Mouse (Mus musculus) liver, adult 2 months (tissue): Measurements from ENCODE around the gene Pgap1. TPM values are rescaled to one million over a fixed set of nuclear protein-coding genes. Genes with fewer than 3 reads are reported as not detected.

ENCODE experiments used
- DNase-seq: peaks from one replicate; pipeline ENCODE4 v3.0.0-alpha.2; 2011; ENCODE audit warnings: low read depth, low spot score; ENCODE audit errors: extremely low read depth
- H3K27ac ChIP-seq: fragments of 200-500 bp; replicated peaks from 2 replicates; pipeline ENCODE4 v1.5.1; 2012; ENCODE audit warnings: low read depth, mild to moderate bottlenecking, control low read depth, inconsistent platforms, low read length; ENCODE audit not compliant: insufficient read depth
- H3K27me3 ChIP-seq: fragments of 200-500 bp; 2 replicates; pipeline ENCODE4 v1.6.1; 2012; ENCODE audit warnings: mild to moderate bottlenecking, moderate library complexity, low read length, inconsistent platforms; ENCODE audit not compliant: control insufficient read depth, insufficient read depth
- H3K36me3 ChIP-seq: fragments of 200-500 bp; 2 replicates; pipeline ENCODE4 v1.6.1; 2012; ENCODE audit warnings: low read length, inconsistent platforms; ENCODE audit not compliant: control insufficient read depth, insufficient read depth
- H3K4me1 ChIP-seq: fragments of 200-500 bp; 2 replicates; pipeline ENCODE4 v1.6.1; 2011; ENCODE audit warnings: low read length; ENCODE audit not compliant: control insufficient read depth, insufficient read depth
- H3K4me3 ChIP-seq: fragments of 200-500 bp; 2 replicates; pipeline ENCODE4 v1.5.1; 2011; ENCODE audit warnings: low read depth, mild to moderate bottlenecking, control low read depth, low read length, moderate library complexity; ENCODE audit not compliant: insufficient read depth
- H3K79me2 ChIP-seq: fragments of 200-500 bp; 2 replicates; pipeline ENCODE4 v1.6.1; 2012; ENCODE audit warnings: inconsistent platforms, mild to moderate bottlenecking, low read length, moderate library complexity; ENCODE audit not compliant: control insufficient read depth, insufficient read depth
- H3K9ac ChIP-seq: fragments of 200-500 bp; 2 replicates; pipeline ENCODE4 v1.6.1; 2012; ENCODE audit warnings: low read depth, mild to moderate bottlenecking, control low read depth, inconsistent platforms, low read length
- CTCF ChIP-seq: fragments of 200-500 bp; IDR thresholded peaks from 2 replicates; pipeline ENCODE4 v1.5.1; 2011; ENCODE audit warnings: low read depth, low read length, control low read depth
- POLR2A ChIP-seq: fragments of 200-500 bp; IDR thresholded peaks from 2 replicates; pipeline ENCODE4 v1.6.1; 2011; ENCODE audit warnings: low read length, control low read depth; ENCODE audit not compliant: insufficient read depth; ENCODE audit errors: extremely low read depth
- WGBS: fragments of 180-500 bp; shearing (Covaris S2); methylation state at CpG from one replicate; pipeline ENCODE4 v1.1.7; 2018; 5-methylcytosine and 5-hydroxymethylcytosine counted together
- polyA plus RNA-seq: library from polyadenylated mRNA; depleted of rRNA; stranded (reverse); fragments of >200 nt; gene quantifications from 2 replicates; pipeline ENCODE4 v1.2.3, GENCODE M21; 2012
- total RNA-seq: library from RNA; depleted of rRNA; stranded (reverse); fragments of >200 nt; gene quantifications from 2 replicates; pipeline ENCODE4 v1.2.3, GENCODE M21; 2014

Gene Pgap1
- total and polyA plus RNA-seq, 2 experiments: 1.6 to 11.7 TPM

DNA sequence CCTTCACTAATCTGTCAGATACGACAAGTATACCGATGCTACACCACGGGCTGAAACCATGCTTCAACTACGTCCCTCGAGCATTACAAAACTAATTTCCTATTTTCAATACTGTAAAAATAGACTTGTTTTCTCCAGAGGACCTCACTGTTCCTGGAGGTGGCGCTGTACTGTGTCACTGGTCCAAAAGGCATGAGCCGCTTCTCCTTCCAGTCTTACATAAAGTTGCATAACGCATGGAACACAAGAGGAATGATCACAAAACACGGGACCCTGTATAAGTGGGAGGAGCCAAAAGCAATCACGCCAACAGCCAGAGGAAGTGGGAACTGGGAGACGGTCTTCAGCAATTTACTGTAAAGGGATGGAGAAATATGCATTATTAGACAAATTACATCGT lies 77.0 kb downstream of the Pgap1 start:
- peaks cover 21% of the 10 kb centered on the region for H3K36me3 ChIP-seq
- H3K79me2 ChIP-seq: no peaks in the 10 kb centered on the region
- no peak overlapping the region for H3K4me3 ChIP-seq
- TF ChIP-seq CTCF: no peak
- H3K27me3 ChIP-seq: no peaks in the 10 kb centered on the region
- H3K27ac ChIP-seq: no peak overlapping the region
- H3K4me1 ChIP-seq: no peaks in the 10 kb centered on the region
- 97% methylated on average over 12 of the region's 12 CpGs for WGBS
- no peak overlapping the region for H3K9ac ChIP-seq
- no peak for DNase-seq

DNA sequence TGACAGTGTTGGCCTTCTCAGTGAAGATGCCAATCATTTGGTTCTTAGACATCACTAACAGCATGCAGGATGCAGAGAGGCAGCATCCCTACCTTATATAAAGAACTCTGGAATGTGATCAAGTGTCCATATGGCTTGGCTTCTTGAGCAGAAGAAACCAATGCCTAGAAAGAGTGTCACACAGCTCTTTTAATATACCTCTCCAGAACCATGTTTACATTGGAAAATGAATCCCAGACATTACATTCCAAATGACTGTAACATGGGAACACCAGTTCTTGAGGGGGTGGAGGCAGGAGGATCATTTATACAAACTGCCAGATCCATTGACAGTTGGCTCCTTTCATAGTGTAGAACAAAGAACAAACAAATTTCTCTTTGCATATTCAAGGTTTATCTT lies 88.8 kb downstream of the Pgap1 start:
- TF ChIP-seq CTCF (no peak), POLR2A (no peak)
- no peak overlapping the region for H3K27ac ChIP-seq
- no peak overlapping the region for H3K4me3 ChIP-seq
- H3K9ac ChIP-seq: no peak overlapping the region
- DNase-seq: no peak
- H3K36me3 ChIP-seq: no peaks in the 10 kb centered on the region
- H3K79me2 ChIP-seq: no peaks in the 10 kb centered on the region
- no peaks in the 10 kb centered on the region for H3K27me3 ChIP-seq
- H3K4me1 ChIP-seq: no peaks in the 10 kb centered on the region

GRCm38 (mm10) chr1:54467366-54467765 lies 90.1 kb downstream of the Pgap1 start:
- TF ChIP-seq CTCF: no peak
- TF ChIP-seq POLR2A: no peak
- H3K4me1 ChIP-seq: no peaks in the 10 kb centered on the region
- 95% methylated on average over 1 of the region's 1 CpGs for WGBS
- no peak overlapping the region for H3K9ac ChIP-seq
- no peaks in the 10 kb centered on the region for H3K79me2 ChIP-seq
- DNase-seq: no peak
- no peaks in the 10 kb centered on the region for H3K27me3 ChIP-seq
- no peak overlapping the region for H3K27ac ChIP-seq
- no peaks in the 10 kb centered on the region for H3K36me3 ChIP-seq
- H3K4me3 ChIP-seq: no peak overlapping the region

DNA sequence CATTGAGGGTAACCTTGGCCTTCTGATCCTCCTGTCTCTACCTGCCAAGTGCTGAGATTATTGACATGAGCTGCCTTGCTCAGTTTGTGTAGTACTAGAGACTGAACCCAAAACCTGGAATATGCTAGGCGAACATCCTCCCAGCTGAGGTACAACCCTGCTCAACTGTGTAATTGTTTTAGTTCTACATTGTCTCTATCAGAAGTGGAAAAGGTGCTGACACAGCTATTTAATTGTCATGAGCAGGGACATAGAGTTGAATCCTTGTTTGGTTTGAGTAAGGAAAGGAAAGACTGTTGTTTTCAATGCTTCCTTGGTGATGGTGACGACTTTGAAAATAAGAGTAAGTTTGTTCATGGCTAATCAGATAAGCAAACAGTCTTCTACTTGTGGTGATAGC lies 105.4 kb downstream of the Pgap1 start:
- no peak for DNase-seq
- H3K79me2 ChIP-seq: no peaks in the 10 kb centered on the region
- H3K4me3 ChIP-seq: no peak overlapping the region
- TF ChIP-seq CTCF (no peak), POLR2A (no peak)
- H3K4me1 ChIP-seq: no peaks in the 10 kb centered on the region
- H3K9ac ChIP-seq: no peak overlapping the region
- H3K36me3 ChIP-seq: no peaks in the 10 kb centered on the region
- H3K27ac ChIP-seq: no peak overlapping the region
- no peaks in the 10 kb centered on the region; the same call in 1 of the 2 replicates for H3K27me3 ChIP-seq
- 90% methylated on average over 2 of the region's 2 CpGs for WGBS

GRCm38 (mm10) chr1:54448833-54449232 lies 108.7 kb downstream of the Pgap1 start:
- Histone ChIP-seq H3K36me3 (no peaks in the 10 kb centered on the region), H3K4me3 (no peak overlapping the region), H3K27me3 (no peaks in the 10 kb centered on the region; the same call in 1 of the 2 replicates), H3K79me2 (no peaks in the 10 kb centered on the region), H3K4me1 (no peaks in the 10 kb centered on the region), H3K9ac (no peak overlapping the region), H3K27ac (no peak overlapping the region)
- no peak for DNase-seq
- 77% methylated on average over 4 of the region's 4 CpGs for WGBS
- TF ChIP-seq CTCF: no peak
- no peak for TF ChIP-seq POLR2A

DNA sequence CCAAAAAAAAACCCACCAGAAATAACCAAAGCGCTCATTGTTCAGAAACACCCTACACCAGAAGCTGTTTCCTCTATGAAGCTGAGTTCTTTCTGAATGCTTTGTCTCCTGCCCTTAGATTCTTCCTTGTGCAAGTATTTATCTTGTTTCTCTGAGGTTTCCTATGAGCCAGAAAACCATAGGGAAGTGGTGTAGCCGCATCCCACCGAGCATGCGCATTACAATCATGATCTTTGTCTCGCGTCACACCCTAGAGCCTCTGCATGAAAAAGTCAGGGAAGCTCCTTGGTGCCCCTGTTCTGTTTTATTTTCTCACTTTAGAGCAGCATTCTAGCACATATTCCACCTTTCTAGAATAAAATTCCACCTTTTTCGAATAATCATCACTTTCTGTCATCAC lies 113.8 kb downstream of the Pgap1 start:
- Histone ChIP-seq H3K27ac (no peak overlapping the region), H3K4me1 (no peaks in the 10 kb centered on the region), H3K9ac (no peak overlapping the region), H3K27me3 (no peaks in the 10 kb centered on the region; the same call in 1 of the 2 replicates), H3K36me3 (no peaks in the 10 kb centered on the region), H3K4me3 (no peak overlapping the region), H3K79me2 (no peaks in the 10 kb centered on the region)
- no peak for DNase-seq
- 60% methylated on average over 7 of the region's 7 CpGs for WGBS
- no peak for TF ChIP-seq CTCF
- no peak for TF ChIP-seq POLR2A
